Mouse (Mus musculus) hematopoietic stem cell, adult 5-6 weeks (primary cell): ENCODE results near the gene 4930572O03Rik. TPM values are rescaled to one million over a fixed set of nuclear protein-coding genes. Genes with fewer than 3 reads are reported as not detected.
A peak's percentile ranks its signal among the peaks of the same experiment; 100 is the strongest.
"Not testable (repeated sequence)": the region's sequence is repeated elsewhere in the genome, so short reads cannot be mapped to it uniquely, and the experiment has no call there.

Experiments used
- ATAC-seq, 2 experiments: fragments of 125-278 bp in 1 of 2; replicated peaks in 1 of 2; 2 replicates each; pipeline ENCODE4 v1.8.0; 2016 to 2017; ENCODE audit warnings: inconsistent platforms in 2 of 2, mild to moderate bottlenecking in 2 of 2, moderate number of reproducible peaks in 2 of 2, low read depth in 1 of 2, moderate TSS enrichment in 1 of 2; ENCODE audit not compliant: low FRiP score in 2 of 2, poor library complexity in 2 of 2, severe bottlenecking in 2 of 2, insufficient read depth in 1 of 2, low TSS enrichment in 1 of 2
- total RNA-seq: library from RNA; stranded (forward); fragments of 172-1452, 232-1000 nt; gene quantifications from 2 replicates; pipeline ENCODE4 v1.2.3, GENCODE M21; 2017

4930572O03Rik gene
- total RNA-seq, result not detected in 2 replicates

GRCm38 (mm10) chr5:15656959-15657358, at the start of gene 4930572O03Rik:
4930572O03Rik (minus strand) TSS chr5:15657059.
- ATAC-seq, result not testable (repeated sequence)

DNA sequence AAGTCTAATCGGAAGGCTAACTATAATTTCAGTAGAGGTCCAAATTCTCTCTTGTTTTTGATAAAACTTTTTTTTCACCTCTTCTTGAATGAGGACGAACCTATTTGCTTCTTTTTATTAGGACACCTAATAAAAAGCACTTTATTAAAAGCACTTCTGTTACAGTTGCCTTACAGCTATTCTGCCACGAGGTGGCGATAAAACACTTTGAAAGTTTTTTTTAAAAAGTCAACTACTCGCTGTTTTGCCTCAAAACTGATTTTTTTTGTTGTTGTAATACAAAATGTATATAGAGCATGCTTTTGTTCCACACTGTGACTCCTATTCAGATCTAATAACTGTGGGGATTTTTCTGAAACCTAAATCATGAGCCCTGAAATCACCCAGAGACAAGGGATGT, 46.0 kb upstream of the 4930572O03Rik start:
- ATAC-seq, result not testable (repeated sequence)

DNA sequence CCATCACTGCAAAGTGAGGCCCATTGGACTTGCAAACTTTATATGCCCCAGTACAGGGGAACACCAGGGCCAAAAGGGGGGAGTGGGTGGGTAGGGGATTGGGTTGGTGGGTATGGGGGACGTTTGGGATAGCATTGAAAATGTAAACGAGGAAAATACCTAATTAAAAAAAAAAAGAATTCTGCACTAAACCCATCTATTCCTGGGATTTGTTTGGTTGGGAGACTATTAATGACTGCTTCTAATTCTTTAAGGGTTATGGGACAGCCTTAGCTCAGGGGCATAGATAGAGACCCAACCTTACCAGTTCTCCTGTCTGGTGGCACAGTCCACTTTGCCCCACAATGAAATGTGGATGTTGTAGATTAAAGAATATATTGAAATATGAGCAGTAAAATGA, 40.9 kb upstream of the 4930572O03Rik start:
- not testable (repeated sequence) for ATAC-seq

GRCm38 (mm10) chr5:15691849-15692248, 35.0 kb upstream of the 4930572O03Rik start:
- ATAC-seq, result not testable (repeated sequence)

GRCm38 (mm10) chr5:15690822-15691221, 34.0 kb upstream of the 4930572O03Rik start:
- ATAC-seq, result 0 out of 4 replicates have a peak, but pooled peaks of 1 of the 2 experiments have one; percentile 14

DNA sequence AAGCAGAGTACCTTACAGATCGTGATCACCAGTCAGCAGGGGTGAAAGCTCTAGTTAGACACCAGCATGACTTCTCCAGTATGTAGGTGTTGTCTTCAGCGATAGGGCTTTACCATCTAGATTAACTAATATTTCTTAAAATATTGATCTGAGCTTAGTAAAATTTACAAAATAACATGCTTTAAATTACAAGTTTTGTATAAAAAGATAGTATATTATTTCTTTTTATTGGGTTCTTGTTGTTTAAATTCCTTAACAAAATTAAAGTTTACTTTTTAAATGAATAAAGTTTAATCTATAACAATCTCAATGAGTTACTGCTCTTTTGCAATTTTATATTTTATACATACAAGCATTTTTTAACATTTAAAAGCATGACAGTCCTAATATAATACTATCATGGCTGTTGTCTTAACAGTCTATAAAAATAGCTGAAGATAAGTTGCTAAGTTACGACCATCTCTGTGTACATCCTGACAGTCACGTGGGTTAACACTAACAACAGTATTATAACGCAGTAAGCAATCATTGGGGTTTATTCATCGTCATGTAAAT, 32.9 kb upstream of the 4930572O03Rik start:
- ATAC-seq, result not testable (repeated sequence)

- not testable (repeated sequence) for ATAC-seq
Observed at GRCm38 (mm10) chr5:15688874-15689658, 32.2 kb upstream of the 4930572O03Rik start.

DNA sequence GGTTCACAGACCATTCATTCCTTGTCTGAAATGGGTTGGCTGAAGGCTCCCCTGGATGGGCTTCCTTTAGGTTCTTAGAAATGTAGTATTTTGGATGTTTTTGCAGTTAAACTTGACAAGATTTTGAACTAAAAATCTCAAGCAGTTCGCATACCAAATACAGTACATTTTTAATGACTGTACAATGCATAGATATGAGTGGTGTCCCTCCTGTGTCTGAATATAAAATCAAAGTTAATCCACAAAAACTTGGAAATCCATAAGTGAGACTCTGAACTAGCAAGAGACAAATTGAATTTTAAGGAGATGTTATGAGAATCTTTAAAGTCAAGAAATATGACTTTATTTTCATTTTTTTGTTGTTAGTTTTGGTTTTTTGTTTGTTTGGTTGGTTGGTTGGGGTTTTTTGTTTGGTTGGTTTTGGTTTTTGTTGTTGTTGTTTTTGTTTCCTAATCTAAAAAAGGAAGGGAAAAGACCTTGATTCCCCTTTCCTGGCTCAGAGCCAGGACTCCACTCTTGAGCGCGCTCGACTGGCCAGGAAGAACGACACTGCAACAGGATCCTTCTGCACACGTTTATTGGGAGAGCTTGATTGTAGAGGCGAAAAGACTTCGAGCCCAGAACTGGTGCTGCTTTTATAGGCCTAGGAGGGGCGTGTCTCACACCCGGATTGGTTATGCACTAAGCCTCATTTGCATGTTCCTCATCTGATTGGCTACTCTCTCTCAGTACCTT, 24.6 kb upstream of the 4930572O03Rik start:
- ATAC-seq, result not testable (repeated sequence)

- ATAC-seq, result not testable (repeated sequence)
Observed at GRCm38 (mm10) chr5:15679980-15680949, 23.4 kb upstream of the 4930572O03Rik start.

DNA sequence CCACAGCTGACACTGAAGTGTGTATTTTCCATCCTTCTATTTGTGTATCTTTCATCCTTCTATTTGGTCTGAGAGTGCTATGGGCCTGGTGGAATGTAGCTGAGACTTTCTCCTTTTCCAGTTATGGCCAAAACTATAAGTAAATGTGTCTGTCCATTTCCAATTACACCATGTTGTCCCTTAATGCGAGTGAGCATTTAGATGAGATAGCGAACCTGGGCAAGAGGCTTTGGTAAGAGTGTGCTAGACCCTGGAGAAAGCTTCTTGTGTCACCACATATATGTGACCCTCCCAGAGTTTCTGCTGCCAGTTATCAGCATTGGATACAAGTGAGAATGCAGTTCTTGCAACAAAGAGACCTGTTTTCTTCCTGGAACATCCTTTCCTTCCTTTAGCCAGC, 22.0 kb upstream of the 4930572O03Rik start:
- ATAC-seq, result not testable (repeated sequence)

- not testable (repeated sequence) for ATAC-seq
Observed at GRCm38 (mm10) chr5:15677750-15678149, 20.9 kb upstream of the 4930572O03Rik start.

- not testable (repeated sequence) for ATAC-seq
Observed at GRCm38 (mm10) chr5:15674429-15675244, 17.8 kb upstream of the 4930572O03Rik start.

DNA sequence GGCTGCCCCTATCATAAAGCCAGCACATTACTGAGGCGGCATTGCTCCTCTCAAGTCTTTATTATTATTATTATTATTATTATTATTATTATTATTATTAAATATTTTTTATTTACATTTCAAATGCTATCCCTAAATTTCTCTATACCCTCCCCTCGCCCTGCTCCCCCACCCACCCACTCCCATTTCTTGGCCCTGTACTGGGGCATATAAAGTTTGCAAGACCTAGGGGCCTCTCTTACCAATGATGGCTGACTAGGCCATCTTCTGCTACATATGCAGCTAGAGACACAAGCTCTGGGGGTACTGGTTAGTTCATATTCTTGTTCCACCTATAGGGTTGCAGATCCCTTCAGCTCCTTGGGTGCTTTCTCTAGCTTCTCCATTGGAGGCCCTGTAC, 17.1 kb upstream of the 4930572O03Rik start:
- not testable (repeated sequence) for ATAC-seq

DNA sequence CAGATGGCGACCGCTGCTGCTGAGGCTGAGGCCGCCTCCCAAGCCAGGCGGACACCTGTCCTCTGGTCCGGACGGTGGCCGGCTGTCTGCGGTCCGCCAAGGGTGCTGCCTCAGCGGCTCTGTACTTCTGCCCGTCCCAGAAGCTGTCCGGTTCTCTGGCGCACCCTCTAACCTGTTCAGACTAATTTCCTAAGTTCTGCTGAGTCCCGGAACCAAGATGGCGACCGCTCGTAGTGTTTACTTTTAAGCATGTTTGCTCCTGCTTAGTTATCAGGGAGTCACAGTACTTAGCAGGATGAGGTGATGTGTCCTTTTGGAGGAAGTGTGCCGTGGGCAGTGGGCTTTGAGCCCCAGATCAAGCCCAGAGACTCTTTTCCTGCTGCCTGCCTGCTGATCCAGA, 13.9 kb upstream of the 4930572O03Rik start:
- ATAC-seq, result not testable (repeated sequence)

- not testable (repeated sequence) for ATAC-seq
Observed at GRCm38 (mm10) chr5:15663847-15664246, 7.0 kb upstream of the 4930572O03Rik start.

GRCm38 (mm10) chr5:15652334-15652733, 4.5 kb downstream of the 4930572O03Rik start:
- ATAC-seq, result not testable (repeated sequence)
